ENCODE assay signal across 8 mouse cellular contexts in genomic region chr10:69306205-69306604, GRCm38 (mm10). TPM values are rescaled to one million over a fixed set of nuclear protein-coding genes. Genes with fewer than 3 reads are reported as not detected.
A peak's percentile ranks its signal among the peaks of the same experiment; 100 is the strongest.
DNase-seq lines count a peak whose midpoint lies in the region; ATAC-seq and TF ChIP-seq lines count a peak whose summit lies in the region.
"Had no signal": no experiment of that assay in that cellular context is flagged by ENCODE, and none has a peak within 500 bp of the region (broad histone marks: within the 10 kb centered on the region; RNA-seq: fewer than 3 reads in every experiment).

No protein-coding gene starts in this region.

- peaks cover 11% of the 10 kb centered on the region; the same call in 1 of the 2 replicates for H3K4me1 ChIP-seq in kidney, postnatal 0 days (replicated peaks; ENCODE audit: insufficient read depth, low read length)

- intact Hi-C loops in left cerebral cortex, postnatal 14 days (cut with DNase I), result loop anchor here (2.0 kb wide), 1 partner anchor 119 kb away; no protein-coding TSS in a partner anchor
- intact Hi-C loops in left cerebral cortex, postnatal 36 days (cut with DNase I), result no loop called here

- no peaks in the 10 kb centered on the region for H3K36me3 ChIP-seq in kidney, postnatal 0 days (ENCODE audit: insufficient read depth, low read length)

- peak; percentile 27 to 46 for DNase-seq in left cerebral cortex, postnatal 14 days (ENCODE audit: low spot score in 2 of 2)
- no peak for DNase-seq in left cerebral cortex, postnatal 36 days (ENCODE audit: low spot score in 2 of 2)
- peak; percentile 70 for DNase-seq in R1 (ENCODE audit: low read depth, low spot score)
- DNase-seq in kidney, postnatal 0 days (ENCODE audit: low spot score), result peak; percentile 63
- DNase-seq in urinary bladder, adult 2 months (ENCODE audit: low spot score), result peak; percentile 47

- peak; percentile 81 for TF ChIP-seq CTCF in kidney, postnatal 0 days (IDR thresholded peaks at IDR 0.05; ENCODE audit: low read depth)

- no peak overlapping the region for H3K4me2 ChIP-seq in kidney, postnatal 0 days (ENCODE audit: low read length)

- no peak overlapping the region for H3K9ac ChIP-seq in kidney, postnatal 0 days (ENCODE audit: low read depth, low read length)

- no peak overlapping the region for H3K4me3 ChIP-seq in kidney, postnatal 0 days (replicated peaks; ENCODE audit: low read depth, low read length)
- H3K4me3 ChIP-seq: megakaryocyte, embryonic 14.5 days had no signal

- WGBS in kidney, postnatal 0 days, result 48% methylated on average over 14 of the region's 14 CpGs

- H3K27me3 ChIP-seq in kidney, postnatal 0 days (ENCODE audit: insufficient read depth, low read length), result no peaks in the 10 kb centered on the region

- H3K9me3 ChIP-seq in kidney, postnatal 0 days (replicated peaks; ENCODE audit: low read length), result no peaks in the 10 kb centered on the region
- H3K9me3 ChIP-seq: megakaryocyte, embryonic 14.5 days had no signal

- peak; percentile 65 for ATAC-seq in common myeloid progenitor, adult 5-6 weeks (replicated peaks; ENCODE audit: low read depth, poor library complexity, severe bottlenecking)
- ATAC-seq in kidney, postnatal 0 days (replicated peaks; ENCODE audit: low FRiP score, low read depth), result no peak
- ATAC-seq in megakaryocyte, adult 5-6 weeks (ENCODE audit: poor library complexity, severe bottlenecking), result peak; percentile 73

- H3K27ac ChIP-seq in kidney, postnatal 0 days, result 0 out of 2 replicates have a peak overlapping the region, but pooled peaks have one; percentile 47

RNA-seq across cellular contexts. Expression of gene Cdk1, which starts 46.5 kb away (rescaled TPM):
- total RNA-seq in left cerebral cortex, postnatal 14 days (2021), result 1 to 10 TPM; 2.6 to 3.3 TPM
- total RNA-seq in left cerebral cortex, postnatal 36 days (2021), result 1 to 10 TPM in 1 of 2 experiments, under 1 TPM in 1; 0.68 to 1.6 TPM
- total RNA-seq in common myeloid progenitor, adult 5-6 weeks (2017), result 228 and 241 TPM in 2 replicates
- polyA plus RNA-seq in kidney, postnatal 0 days (2015; fragmentation: Nextera tagmentation; extraction: Ambion mirVana), result 230 and 245 TPM in 2 replicates
- total RNA-seq in megakaryocyte, adult 5-6 weeks (2015), result 97.3 and 102 TPM in 2 replicates
- total RNA-seq in megakaryocyte, adult 5-6 weeks (2017), result 210 and 232 TPM in 2 replicates
- polyA plus RNA-seq in urinary bladder, adult 2 months (2012; rRNA removed), result 12.1 and 18.0 TPM in 2 replicates

Comparison
In these comparisons a context has a peak if more than half of its experiments do, and no peak if none do; other contexts are left out.
1. DNase-seq: peak in left cerebral cortex, postnatal 14 days (2 of 2), R1 (single experiment), kidney, postnatal 0 days (single experiment) and urinary bladder, adult 2 months (single experiment); none in left cerebral cortex, postnatal 36 days (0 of 2).
2. RNA of gene Cdk1, which starts 46.5 kb away (total RNA-seq): 97.3 to 232 TPM in megakaryocyte, adult 5-6 weeks and 228 to 241 TPM in common myeloid progenitor, adult 5-6 weeks; 2.6 to 3.3 TPM in left cerebral cortex, postnatal 14 days and 0.68 to 1.6 TPM in left cerebral cortex, postnatal 36 days; every median in the first group is over 10 times any median in the second.